In the genomic region with DNA sequence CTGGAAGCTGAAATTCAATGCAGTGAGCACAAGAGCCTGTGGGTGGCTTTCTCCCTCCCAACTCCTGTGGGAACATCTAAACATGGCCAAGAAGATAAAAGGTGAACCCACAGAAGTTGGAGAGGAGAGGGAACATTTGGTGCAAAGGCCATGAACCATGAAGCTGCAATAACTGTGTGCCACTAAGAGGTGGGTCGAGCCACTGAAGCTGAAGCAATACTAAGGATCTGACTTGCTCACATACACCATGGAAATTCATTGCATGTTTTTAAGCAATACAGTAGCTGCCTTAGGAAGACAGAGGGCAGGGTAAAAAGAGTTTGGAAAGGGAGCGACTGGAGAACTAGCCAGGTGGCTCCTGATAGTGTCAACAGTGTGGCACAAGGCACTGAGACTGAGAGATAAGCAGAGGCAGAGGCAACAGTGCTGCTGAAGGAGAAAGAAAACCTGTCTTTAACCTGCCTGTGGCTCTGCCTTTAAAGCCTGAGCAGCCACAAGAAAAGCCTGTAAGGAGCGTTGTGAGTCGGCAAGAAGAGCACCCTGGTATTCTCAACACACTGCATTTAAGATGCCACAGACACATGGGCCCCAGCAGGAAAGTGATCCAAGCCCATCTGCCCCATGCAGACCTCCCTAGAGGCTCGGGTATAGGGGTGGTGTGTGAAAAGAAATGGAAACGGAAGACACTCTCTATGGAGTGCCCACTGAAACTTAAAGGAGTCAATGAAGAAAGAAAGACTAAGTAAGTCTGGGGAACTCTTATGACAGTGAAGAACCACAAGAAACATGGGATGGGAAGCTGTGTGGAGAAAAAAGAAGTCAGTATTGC, we compare ENCODE assay signal across 16 mouse cellular contexts. TPM values are rescaled to one million over a fixed set of nuclear protein-coding genes. Genes with fewer than 3 reads are reported as not detected.
DNase-seq lines count a peak whose midpoint lies in the region; ATAC-seq and TF ChIP-seq lines count a peak whose summit lies in the region.
"Had no signal": no experiment of that assay in that cellular context is flagged by ENCODE, and none has a peak within 500 bp of the region (broad histone marks: within the 10 kb centered on the region; RNA-seq: fewer than 3 reads in every experiment).

No protein-coding gene starts in this region.

- peak overlapping the region; percentile 55 for H3K9ac ChIP-seq in liver, embryonic 13.5 days
- H3K9ac ChIP-seq: embryonic facial prominence, embryonic 13.5 days; forebrain, embryonic 15.5 days; limb, embryonic 15.5 days had no signal

- WGBS in liver, embryonic 13.5 days (ENCODE audit: insufficient replicate concordance), result 21% methylated on average over 6 of the region's 6 CpGs

- H3K9me3 ChIP-seq in liver, embryonic 13.5 days (replicated peaks), result no peaks in the 10 kb centered on the region
- H3K9me3 ChIP-seq: embryonic facial prominence, embryonic 13.5 days; forebrain, embryonic 15.5 days; limb, embryonic 15.5 days had no signal

- H3K27ac ChIP-seq in testis, adult 2 months (ENCODE audit: control insufficient read depth, insufficient read depth, low read depth, low read length), result peak overlapping the region; percentile 49; the same call in 1 of the 2 replicates
- H3K27ac ChIP-seq in liver, embryonic 13.5 days, result peak overlapping the region; percentile 96
- H3K27ac ChIP-seq: embryonic facial prominence, embryonic 13.5 days; forebrain, embryonic 15.5 days; limb, embryonic 15.5 days had no signal

- H3K4me3 ChIP-seq in testis, adult 2 months (ENCODE audit: control insufficient read depth, low read depth, low read length), result 0 out of 2 replicates have a peak overlapping the region, but pooled peaks have one; percentile 16
- peak overlapping the region; percentile 26 for H3K4me3 ChIP-seq in liver, embryonic 13.5 days (replicated peaks)
- H3K4me3 ChIP-seq: embryonic facial prominence, embryonic 13.5 days; forebrain, embryonic 15.5 days; limb, embryonic 15.5 days had no signal

- H3K27me3 ChIP-seq in testis, adult 2 months (ENCODE audit: control insufficient read depth, insufficient read depth, low read length), result no peaks in the 10 kb centered on the region
- H3K27me3 ChIP-seq in liver, embryonic 13.5 days, result no peaks in the 10 kb centered on the region
- H3K27me3 ChIP-seq: embryonic facial prominence, embryonic 13.5 days; forebrain, embryonic 15.5 days; limb, embryonic 15.5 days had no signal

- TF ChIP-seq CTCF in testis, adult 2 months (IDR thresholded peaks at IDR 0.05; ENCODE audit: control insufficient read depth, insufficient read depth, insufficient replicate concordance, low read depth, low read length), result no peak

- DNase-seq in adrenal gland, postnatal 10 days, result peak; percentile 29
- no peak for DNase-seq in adrenal gland, adult 8-10 months
- no peak for DNase-seq in testis, postnatal 14 days (ENCODE audit: low spot score)
- peak; percentile 69 for DNase-seq in liver, embryonic 13.5 days
- no peak for DNase-seq in frontal cortex, postnatal 14 days (ENCODE audit: low spot score in 2 of 2)
- DNase-seq in cerebellum, postnatal 25 days, result no peak
- no peak for DNase-seq in right cerebral cortex, adult 18-20 months
- DNase-seq: cerebellum, postnatal 10 days; gastrocnemius, postnatal 14 days; heart, postnatal 14 days had no signal

- TF ChIP-seq POLR2A in testis, adult 2 months (IDR thresholded peaks at IDR 0.05; ENCODE audit: control insufficient read depth, low read depth, low read length), result no peak

- H3K4me2 ChIP-seq in liver, embryonic 13.5 days, result peak overlapping the region; percentile 65
- H3K4me2 ChIP-seq: embryonic facial prominence, embryonic 13.5 days; forebrain, embryonic 15.5 days; limb, embryonic 15.5 days had no signal

- peak; percentile 92 for ATAC-seq in liver, embryonic 13.5 days (ENCODE audit: low read depth)
- ATAC-seq: forebrain, embryonic 15.5 days; inflammation-experienced regulatory T-cells, adult 6 months had no signal

- peaks cover 2% of the 10 kb centered on the region for H3K36me3 ChIP-seq in testis, adult 2 months (ENCODE audit: control insufficient read depth, insufficient read depth, low read length)
- peaks cover 58% of the 10 kb centered on the region for H3K36me3 ChIP-seq in liver, embryonic 13.5 days

- H3K4me1 ChIP-seq in testis, adult 2 months (ENCODE audit: control insufficient read depth, insufficient read depth, low read length), result no peaks in the 10 kb centered on the region
- peaks cover 52% of the 10 kb centered on the region for H3K4me1 ChIP-seq in liver, embryonic 13.5 days (replicated peaks)
- H3K4me1 ChIP-seq: embryonic facial prominence, embryonic 13.5 days; forebrain, embryonic 15.5 days; limb, embryonic 15.5 days had no signal

RNA-seq across cellular contexts. Expression of a gene that starts 8.7 kb away (rescaled TPM):
- 10 to 100 TPM; 41.3 to 58.3 TPM for total RNA-seq in adrenal gland, postnatal 10 days (2021)
- 10 to 100 TPM; 58.9 to 66.4 (median 62.7) TPM for total RNA-seq in adrenal gland, adult 8-10 months (2022)
- polyA plus RNA-seq in testis, adult 2 months (2012; rRNA removed), result 25.5 and 28.5 TPM in 2 replicates
- polyA plus RNA-seq in liver, embryonic 13.5 days (2015; fragmentation: Nextera tagmentation; extraction: Ambion mirVana), result 77.5 and 81.4 TPM in 2 replicates

RNA-seq across cellular contexts. Expression of a gene that starts 17.3 kb away (rescaled TPM):
- 10 to 100 TPM; 12.0 to 19.6 TPM for total RNA-seq in adrenal gland, postnatal 10 days (2021)
- total RNA-seq in adrenal gland, adult 8-10 months (2022), result 1 to 10 TPM; 4.4 to 5.6 (median 5.1) TPM
- polyA plus RNA-seq in testis, adult 2 months (2012; rRNA removed), result 8.4 and 22.6 TPM in 2 replicates
- 0.63 and 0.66 TPM in 2 replicates for polyA plus RNA-seq in liver, embryonic 13.5 days (2015; fragmentation: Nextera tagmentation; extraction: Ambion mirVana)
- total RNA-seq: neutrophil, adult 5-6 weeks had no signal

RNA-seq across cellular contexts. Expression of a gene that starts 52.9 kb away (rescaled TPM):
- total RNA-seq in adrenal gland, postnatal 10 days (2021), result 10 to 100 TPM; 16.8 to 27.0 TPM
- 10 to 100 TPM; 20.7 to 36.7 (median 28.5) TPM for total RNA-seq in adrenal gland, adult 8-10 months (2022)
- 22.5 and 31.1 TPM in 2 replicates for polyA plus RNA-seq in testis, adult 2 months (2012; rRNA removed)
- 3.3 and 3.8 TPM in 2 replicates for polyA plus RNA-seq in liver, embryonic 13.5 days (2015; fragmentation: Nextera tagmentation; extraction: Ambion mirVana)

Comparison
In these comparisons a context has a peak if more than half of its experiments do, and no peak if none do; other contexts are left out.
1. DNase-seq: peak in adrenal gland, postnatal 10 days (single experiment) and liver, embryonic 13.5 days (single experiment); none in adrenal gland, adult 8-10 months (single experiment), testis, postnatal 14 days (single experiment), frontal cortex, postnatal 14 days (0 of 2), cerebellum, postnatal 25 days (0 of 2) and right cerebral cortex, adult 18-20 months (single experiment).